Mouse (Mus musculus) heart, adult 2 months (tissue): ENCODE data around the gene Slc35a3.
A peak's percentile ranks its signal among the peaks of the same experiment; 100 is the strongest.

ENCODE experiments used
- CTCF ChIP-seq: fragments of 200-600 bp; IDR thresholded peaks from 2 replicates; pipeline ENCODE4 v1.8.1; 2022; ENCODE audit warnings: antibody characterized with exemption, mild to moderate bottlenecking, moderate library complexity
- EP300 ChIP-seq: fragments of 200-500 bp; IDR thresholded peaks from 2 replicates; pipeline ENCODE4 v1.6.1; 2011; ENCODE audit warnings: low read depth, low read length, control low read depth; ENCODE audit not compliant: insufficient read depth

- peak; percentile 59 for TF ChIP-seq CTCF
- TF ChIP-seq EP300, result no peak
Measured at GRCm38 (mm10) chr3:116698786-116699185, 13.8 kb downstream of the Slc35a3 start.
